Mouse (Mus musculus): ENCODE data around the gene Camkk2.
A peak's percentile ranks its signal among the peaks of the same experiment; 100 is the strongest.

The Camkk2 gene

GRCm38 (mm10) chr5:122782066-122782465 is 2.9 kb upstream of the Camkk2 start:
- no peak for ATAC-seq (ENCODE audit: low TSS enrichment)

GRCm38 (mm10) chr5:122780791-122781432 is 1.7 kb upstream of the Camkk2 start:
- no peak for ATAC-seq (ENCODE audit: low TSS enrichment)

GRCm38 (mm10) chr5:122778231-122779226 is 680 bp downstream of the Camkk2 start:
- peak; percentile 27; the same call in 1 of the 2 replicates for ATAC-seq (ENCODE audit: low TSS enrichment)

- ATAC-seq (ENCODE audit: low TSS enrichment), result peak; percentile 30; the same call in 1 of the 2 replicates
These were observed 1.9 kb downstream of the Camkk2 start for GRCm38 (mm10) chr5:122777322-122777721.

- 0 out of 2 replicates have a peak, but pooled peaks have one; percentile 0 for ATAC-seq (ENCODE audit: low TSS enrichment)
These were observed 3.4 kb downstream of the Camkk2 start for GRCm38 (mm10) chr5:122775646-122776286.

- peak; percentile 53 for ATAC-seq (ENCODE audit: low TSS enrichment)
These were observed 4.2 kb downstream of the Camkk2 start for GRCm38 (mm10) chr5:122774743-122775611.

GRCm38 (mm10) chr5:122773756-122774155 is 5.5 kb downstream of the Camkk2 start:
- ATAC-seq (ENCODE audit: low TSS enrichment), result no peak

- no peak for ATAC-seq (ENCODE audit: low TSS enrichment)
These were observed 7.8 kb downstream of the Camkk2 start for GRCm38 (mm10) chr5:122771428-122771827.

GRCm38 (mm10) chr5:122770806-122771261 is 8.4 kb downstream of the Camkk2 start:
- no peak for ATAC-seq (ENCODE audit: low TSS enrichment)

GRCm38 (mm10) chr5:122770304-122770703 is 8.9 kb downstream of the Camkk2 start:
- no peak for ATAC-seq (ENCODE audit: low TSS enrichment)

- ATAC-seq (ENCODE audit: low TSS enrichment), result no peak
These were observed 10.1 kb downstream of the Camkk2 start for GRCm38 (mm10) chr5:122769101-122769568.

- no peak for ATAC-seq (ENCODE audit: low TSS enrichment)
These were observed 11.9 kb downstream of the Camkk2 start for GRCm38 (mm10) chr5:122767283-122767682.

- no peak for ATAC-seq (ENCODE audit: low TSS enrichment)
These were observed 15.2 kb downstream of the Camkk2 start for GRCm38 (mm10) chr5:122764032-122764464.

GRCm38 (mm10) chr5:122763271-122764031 is 15.8 kb downstream of the Camkk2 start:
- ATAC-seq (ENCODE audit: low TSS enrichment), result no peak

GRCm38 (mm10) chr5:122756680-122757079 is 22.5 kb downstream of the Camkk2 start:
- ATAC-seq (ENCODE audit: low TSS enrichment), result no peak

GRCm38 (mm10) chr5:122756144-122756543 is 23.1 kb downstream of the Camkk2 start:
- ATAC-seq (ENCODE audit: low TSS enrichment), result no peak

GRCm38 (mm10) chr5:122755620-122756019 is 23.6 kb downstream of the Camkk2 start:
- ATAC-seq (ENCODE audit: low TSS enrichment), result no peak

- no peak for ATAC-seq (ENCODE audit: low TSS enrichment)
These were observed 24.7 kb downstream of the Camkk2 start for GRCm38 (mm10) chr5:122754477-122754876.

GRCm38 (mm10) chr5:122747950-122748349 is 31.3 kb downstream of the Camkk2 start:
- no peak for ATAC-seq (ENCODE audit: low TSS enrichment)

GRCm38 (mm10) chr5:122743880-122744422 is 35.3 kb downstream of the Camkk2 start:
- ATAC-seq (ENCODE audit: low TSS enrichment), result no peak
